Mouse (Mus musculus): ENCODE data around the gene Hgd.
"Not testable (repeated sequence)": the region's sequence is repeated elsewhere in the genome, so short reads cannot be mapped to it uniquely, and the experiment has no call there.

Hgd gene

DNA sequence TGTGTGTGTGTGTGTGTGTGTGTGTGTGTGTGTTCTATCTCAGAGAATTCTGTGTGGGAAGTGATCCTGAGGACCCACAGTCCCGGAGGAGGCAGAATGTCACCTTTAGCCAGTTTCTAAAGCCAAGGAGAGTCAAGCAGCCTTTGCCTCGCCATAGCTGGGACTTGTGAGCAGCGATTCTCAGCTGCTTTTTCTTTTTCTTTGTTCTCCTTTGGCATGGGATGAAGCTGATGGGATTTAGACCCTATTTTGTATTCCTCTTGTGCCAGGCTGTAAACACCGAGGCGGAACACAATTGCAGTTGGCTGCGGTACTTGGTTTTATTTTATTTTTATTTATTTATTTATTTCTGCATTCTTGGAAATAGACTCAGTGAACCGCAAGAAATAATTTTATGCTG, 49.1 kb downstream of the Hgd start:
- no peak for DNase-seq (ENCODE audit: low spot score)

DNA sequence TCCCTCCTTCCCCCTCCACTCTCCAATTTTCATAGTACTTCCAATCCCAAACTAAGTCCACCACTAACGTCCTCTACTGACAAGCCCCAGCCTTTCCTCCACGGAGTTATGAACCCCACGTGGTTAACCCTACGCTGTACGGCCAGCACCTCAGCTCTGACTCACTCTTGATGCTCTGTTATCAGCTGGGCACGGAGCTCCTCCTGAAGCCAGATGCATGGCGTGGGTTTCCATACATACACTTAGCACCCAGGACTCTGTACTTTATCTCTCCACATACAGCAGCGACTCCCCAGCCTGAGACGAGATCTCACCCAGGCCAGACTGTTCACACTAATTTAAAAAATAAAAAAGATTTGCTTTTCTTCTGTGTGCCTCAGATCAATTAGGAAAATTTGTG, 54.6 kb downstream of the Hgd start:
- DNase-seq (ENCODE audit: low spot score), result no peak

GRCm38 (mm10) chr16:37635095-37635494, 55.1 kb downstream of the Hgd start:
- DNase-seq (ENCODE audit: low spot score), result no peak

DNA sequence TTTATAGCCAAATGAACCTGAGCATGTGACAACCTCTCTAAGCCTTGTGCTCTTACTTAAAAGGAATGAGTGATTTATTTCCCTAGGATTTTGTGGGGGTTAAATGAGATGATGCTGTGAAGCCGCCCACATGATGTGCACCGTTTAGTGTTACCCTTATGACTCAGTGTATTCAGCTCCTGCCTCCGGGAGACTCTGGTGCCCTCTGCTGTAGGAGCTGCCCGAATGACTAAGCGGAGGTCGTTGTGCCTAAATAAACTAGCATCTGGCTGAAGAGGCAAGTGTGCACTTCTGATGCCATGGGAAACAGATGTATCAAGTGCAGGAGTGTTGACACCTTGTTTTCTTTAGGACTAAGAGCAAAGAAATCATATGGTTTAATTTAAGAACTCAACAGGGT, 56.2 kb downstream of the Hgd start:
- DNase-seq (ENCODE audit: low spot score), result no peak

GRCm38 (mm10) chr16:37637802-37638201, 57.8 kb downstream of the Hgd start:
- DNase-seq (ENCODE audit: low spot score), result no peak

GRCm38 (mm10) chr16:37640522-37640921, 60.6 kb downstream of the Hgd start:
- not testable (repeated sequence) for DNase-seq (ENCODE audit: low spot score)

DNA sequence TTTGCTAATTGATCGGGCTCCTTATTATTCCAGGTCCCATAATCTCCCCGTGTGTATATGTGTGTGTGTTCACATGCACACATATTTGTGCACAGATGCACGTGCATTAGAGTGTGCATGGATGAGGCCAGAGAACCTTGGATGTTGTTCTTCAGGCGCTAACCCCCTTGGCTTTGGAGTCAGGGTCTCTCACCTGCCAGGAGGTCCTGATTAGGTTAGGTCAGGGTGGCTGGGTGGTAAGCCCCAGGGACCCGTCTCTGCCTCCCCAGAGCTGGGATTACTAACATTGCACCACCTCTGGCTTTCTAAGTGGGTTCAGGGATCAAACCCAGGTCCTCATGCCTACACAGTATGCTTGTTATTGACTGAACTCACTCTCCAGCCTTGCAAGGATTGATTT, 64.5 kb downstream of the Hgd start:
- no peak for DNase-seq (ENCODE audit: low spot score)

- no peak for DNase-seq (ENCODE audit: low spot score)
Measured at GRCm38 (mm10) chr16:37645211-37645610, 65.3 kb downstream of the Hgd start.

DNA sequence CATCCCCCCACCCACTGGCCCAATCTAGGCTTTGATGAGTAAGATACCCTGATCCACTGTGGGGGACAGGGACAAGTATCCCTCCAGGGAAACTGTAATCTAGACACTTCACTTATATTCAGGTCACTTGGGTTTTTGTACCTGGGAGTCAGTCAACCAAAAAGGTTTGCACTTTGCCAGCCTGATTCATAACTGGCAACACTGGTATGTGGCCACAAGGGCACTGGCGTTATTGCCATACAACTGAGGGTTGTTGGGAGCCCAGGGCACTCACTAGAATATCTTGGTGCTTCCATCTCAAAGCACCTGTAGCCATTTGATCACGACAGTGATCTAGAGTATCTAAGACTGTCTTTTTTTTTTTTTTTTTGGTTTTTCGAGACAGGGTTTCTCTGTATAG, 65.8 kb downstream of the Hgd start:
- DNase-seq (ENCODE audit: low spot score), result no peak

DNA sequence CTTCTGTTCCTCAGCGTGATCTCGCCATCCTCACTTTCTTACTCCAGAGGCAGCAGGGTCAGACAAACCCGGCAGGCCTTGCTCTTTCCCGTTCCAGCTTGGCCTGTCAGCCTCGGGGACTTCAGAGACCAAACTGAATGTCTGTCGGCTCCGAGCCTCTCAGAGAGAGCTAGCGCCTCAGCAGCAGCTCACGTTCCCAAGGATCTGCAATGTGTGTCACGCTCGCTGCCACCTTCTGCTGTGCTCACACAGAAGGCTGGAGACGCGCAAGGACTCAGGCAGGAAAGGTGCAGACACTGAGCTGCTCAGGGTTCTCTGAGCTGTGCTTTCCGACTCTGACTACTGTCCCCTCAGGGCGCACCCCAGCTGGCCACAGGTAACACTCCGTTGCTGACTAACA, 67.1 kb downstream of the Hgd start:
- DNase-seq (ENCODE audit: low spot score), result no peak

- DNase-seq (ENCODE audit: low spot score), result no peak
Measured at GRCm38 (mm10) chr16:37647936-37648335, 68.0 kb downstream of the Hgd start.

GRCm38 (mm10) chr16:37649068-37649467, 69.1 kb downstream of the Hgd start:
- DNase-seq (ENCODE audit: low spot score), result no peak

GRCm38 (mm10) chr16:37651467-37651866, 71.5 kb downstream of the Hgd start:
- no peak for DNase-seq (ENCODE audit: low spot score)

- DNase-seq (ENCODE audit: low spot score), result no peak
Measured at GRCm38 (mm10) chr16:37652654-37653053, 72.7 kb downstream of the Hgd start.

- no peak for DNase-seq (ENCODE audit: low spot score)
Measured at GRCm38 (mm10) chr16:37653058-37653457, 73.1 kb downstream of the Hgd start.

DNA sequence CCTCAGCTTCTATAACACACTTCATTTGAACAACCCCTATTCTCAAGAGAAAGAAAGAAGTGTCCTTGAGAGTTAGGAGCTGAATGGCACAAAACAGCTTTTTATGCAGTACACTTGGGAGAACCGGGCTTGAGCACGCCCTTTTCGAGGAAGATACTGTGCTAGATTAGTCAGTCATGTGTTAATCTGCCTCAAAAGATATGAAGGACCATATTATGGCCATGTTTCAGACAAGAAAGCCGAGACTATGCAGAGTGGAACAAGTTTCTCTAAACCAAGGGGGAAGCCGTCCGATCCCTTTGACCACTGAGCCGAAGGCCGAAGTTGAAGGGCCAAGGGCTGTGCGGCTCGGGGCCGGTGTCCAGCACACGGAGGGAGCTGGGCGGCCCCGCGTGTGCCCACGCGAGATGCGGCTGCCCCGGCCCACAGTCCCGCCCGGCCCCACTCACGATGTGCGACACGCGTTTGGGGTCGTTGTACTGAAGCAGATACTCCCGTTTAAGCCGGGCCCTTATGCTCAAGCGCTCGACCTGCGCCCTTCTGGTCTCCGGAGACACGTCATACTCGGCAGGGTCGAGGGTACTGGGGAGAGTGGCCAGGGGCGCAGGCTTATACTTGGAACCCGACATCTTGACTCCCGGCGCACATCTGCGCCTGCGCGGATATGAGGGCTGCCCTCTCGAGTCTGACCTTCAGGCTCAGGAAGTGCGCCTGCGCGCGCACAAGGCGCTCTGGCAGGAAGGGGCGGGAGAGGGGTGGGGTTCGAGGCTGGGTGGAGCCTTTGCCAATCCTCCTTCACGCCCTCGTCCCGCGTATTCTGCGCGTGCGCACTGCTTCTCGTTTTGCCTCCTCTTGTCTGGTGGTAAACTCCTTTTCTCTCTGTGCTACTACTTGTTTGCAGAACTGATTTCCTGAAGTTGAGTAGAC, 74.0 kb downstream of the Hgd start, which contains the start of gene Ndufb4:
Gene Ndufb4 (minus strand): TSS at position 723 of the 927 bp plus-strand sequence.
- peak; percentile 96 for DNase-seq (ENCODE audit: low spot score)

DNA sequence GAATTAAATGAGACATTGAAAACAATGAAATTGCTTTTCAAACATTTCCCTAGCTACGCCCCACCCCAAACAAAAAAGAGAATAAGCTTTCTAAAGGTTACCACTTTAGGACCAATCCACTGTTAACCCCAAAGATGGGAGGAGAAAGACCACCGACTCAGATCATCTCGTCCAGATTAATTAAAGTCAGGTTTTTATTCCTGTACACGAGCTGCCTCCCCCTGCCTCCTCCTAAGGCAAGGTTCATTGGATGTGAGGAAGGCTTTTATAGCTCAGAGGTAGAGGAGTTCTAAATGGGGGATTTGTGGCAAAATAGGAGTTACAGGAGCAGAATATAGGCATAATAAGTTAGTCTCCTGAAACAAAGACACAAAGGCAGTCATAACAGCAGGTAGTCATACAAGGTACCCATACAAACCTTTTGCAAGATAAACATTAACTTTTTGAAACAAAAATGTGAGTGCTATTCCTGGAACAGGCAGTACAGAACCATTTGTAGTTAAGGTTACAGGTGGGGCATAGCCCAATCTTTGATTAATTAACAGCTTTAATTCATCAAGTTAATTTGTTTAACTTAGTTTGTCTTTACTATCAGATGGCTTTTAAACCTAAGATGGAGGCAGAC, 75.0 kb downstream of the Hgd start:
- DNase-seq (ENCODE audit: low spot score), result no peak

GRCm38 (mm10) chr16:37655756-37656347, 75.9 kb downstream of the Hgd start:
- no peak for DNase-seq (ENCODE audit: low spot score)

- no peak for DNase-seq (ENCODE audit: low spot score)
Measured at GRCm38 (mm10) chr16:37656796-37657195, 76.8 kb downstream of the Hgd start.

DNA sequence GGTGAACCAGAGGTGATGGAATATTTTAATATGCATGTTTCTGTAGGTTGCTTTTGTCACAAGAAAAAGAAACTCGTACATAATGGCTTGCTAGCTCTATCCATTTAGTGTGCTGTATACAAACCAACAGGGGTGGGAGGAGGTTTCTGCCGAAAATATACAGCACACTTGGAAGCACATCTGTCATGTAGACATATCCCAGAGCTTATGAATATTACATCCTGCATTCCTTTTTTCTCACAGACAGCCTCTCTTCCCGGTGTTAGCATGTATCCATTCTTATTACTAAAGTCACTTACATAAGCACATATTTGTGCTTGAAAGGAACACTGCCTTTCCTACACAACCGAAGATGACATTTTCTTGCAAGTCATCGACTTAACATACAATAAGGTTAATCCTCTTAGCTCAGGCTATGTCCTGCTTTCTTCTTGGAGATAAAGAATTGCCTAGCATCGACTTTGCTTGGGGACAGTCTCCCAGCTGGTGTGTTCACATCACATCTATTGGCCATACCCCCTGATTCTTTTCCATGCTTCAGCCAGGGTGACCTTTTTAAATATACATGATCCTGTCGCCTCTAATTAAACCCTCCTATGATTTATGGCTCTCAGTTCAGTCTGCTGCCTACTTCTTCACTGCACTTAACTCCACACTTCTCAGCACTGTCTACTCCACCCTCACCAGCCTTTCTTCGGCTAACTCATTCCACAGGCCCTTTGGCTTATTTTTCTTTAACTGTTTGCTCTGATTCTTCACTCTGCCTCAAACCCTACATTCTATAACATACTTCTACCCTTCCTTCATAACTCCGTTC, 83.9 kb downstream of the Hgd start:
- DNase-seq (ENCODE audit: low spot score), result no peak

- no peak for DNase-seq (ENCODE audit: low spot score)
Measured at GRCm38 (mm10) chr16:37665394-37665935, 85.5 kb downstream of the Hgd start.
